Mouse (Mus musculus): Measurements from ENCODE around the gene Tjp3. TPM values are rescaled to one million over a fixed set of nuclear protein-coding genes. Genes with fewer than 3 reads are reported as not detected.

Gene Tjp3
- polyA plus RNA-seq, 1 experiment, result 0.17 TPM

GRCm38 (mm10) chr10:81306837-81307682, 15.7 kb upstream of the Tjp3 start:
- H3K27ac ChIP-seq (ENCODE audit: insufficient read depth, low read length), result peak overlapping the region; percentile 68
- peaks cover 17% of the 10 kb centered on the region for H3K4me1 ChIP-seq (ENCODE audit: control insufficient read depth, insufficient read depth, low read length)
- H3K4me3 ChIP-seq (ENCODE audit: insufficient read depth, low read length), result no peak overlapping the region
- TF ChIP-seq CTCF (IDR thresholded peaks at IDR 0.05; ENCODE audit: extremely low read depth, insufficient read depth, low read length), result no peak
- TF ChIP-seq POLR2A (IDR thresholded peaks at IDR 0.05; ENCODE audit: extremely low read depth, insufficient read depth, low read length), result no peak

GRCm38 (mm10) chr10:81306173-81306668, 14.8 kb upstream of the Tjp3 start:
- Histone ChIP-seq H3K27ac (ENCODE audit: insufficient read depth, low read length) (peak overlapping the region; percentile 68; the same call in 1 of the 2 replicates), H3K4me3 (ENCODE audit: insufficient read depth, low read length) (no peak overlapping the region), H3K4me1 (ENCODE audit: control insufficient read depth, insufficient read depth, low read length) (peaks cover 19% of the 10 kb centered on the region)
- TF ChIP-seq POLR2A (IDR thresholded peaks at IDR 0.05; ENCODE audit: extremely low read depth, insufficient read depth, low read length) (no peak), CTCF (IDR thresholded peaks at IDR 0.05; ENCODE audit: extremely low read depth, insufficient read depth, low read length) (no peak)

- peaks cover 20% of the 10 kb centered on the region for H3K4me1 ChIP-seq (ENCODE audit: control insufficient read depth, insufficient read depth, low read length)
- TF ChIP-seq CTCF (IDR thresholded peaks at IDR 0.05; ENCODE audit: extremely low read depth, insufficient read depth, low read length) (no peak), POLR2A (IDR thresholded peaks at IDR 0.05; ENCODE audit: extremely low read depth, insufficient read depth, low read length) (no peak)
- H3K27ac ChIP-seq (ENCODE audit: insufficient read depth, low read length), result peak overlapping the region; percentile 26; the same call in 1 of the 2 replicates
These were observed 14.3 kb upstream of the Tjp3 start for GRCm38 (mm10) chr10:81305663-81306062.

GRCm38 (mm10) chr10:81304597-81305238, 13.3 kb upstream of the Tjp3 start:
- H3K27ac ChIP-seq (ENCODE audit: insufficient read depth, low read length), result peak overlapping the region; percentile 23; the same call in 1 of the 2 replicates
- H3K4me1 ChIP-seq (ENCODE audit: control insufficient read depth, insufficient read depth, low read length), result peaks cover 23% of the 10 kb centered on the region
- no peak overlapping the region for H3K4me3 ChIP-seq (ENCODE audit: insufficient read depth, low read length)
- TF ChIP-seq CTCF (IDR thresholded peaks at IDR 0.05; ENCODE audit: extremely low read depth, insufficient read depth, low read length), result peak; percentile 79
- no peak for TF ChIP-seq POLR2A (IDR thresholded peaks at IDR 0.05; ENCODE audit: extremely low read depth, insufficient read depth, low read length)

More at GRCm38 (mm10) chr10:81305663-81306062, 14.3 kb upstream of the Tjp3 start:
- no peak overlapping the region for H3K4me3 ChIP-seq (ENCODE audit: insufficient read depth, low read length)

GRCm38 (mm10) chr10:81303761-81304160, 12.4 kb upstream of the Tjp3 start:
- Histone ChIP-seq H3K4me1 (ENCODE audit: control insufficient read depth, insufficient read depth, low read length) (peaks cover 31% of the 10 kb centered on the region), H3K4me3 (ENCODE audit: insufficient read depth, low read length) (no peak overlapping the region; the same call in 1 of the 2 replicates), H3K27ac (ENCODE audit: insufficient read depth, low read length) (no peak overlapping the region; the same call in 1 of the 2 replicates)
- TF ChIP-seq POLR2A (IDR thresholded peaks at IDR 0.05; ENCODE audit: extremely low read depth, insufficient read depth, low read length), result no peak
- no peak for TF ChIP-seq CTCF (IDR thresholded peaks at IDR 0.05; ENCODE audit: extremely low read depth, insufficient read depth, low read length)

GRCm38 (mm10) chr10:81303258-81303657, 11.9 kb upstream of the Tjp3 start:
- H3K27ac ChIP-seq (ENCODE audit: insufficient read depth, low read length), result peak overlapping the region; percentile 31
- TF ChIP-seq POLR2A (IDR thresholded peaks at IDR 0.05; ENCODE audit: extremely low read depth, insufficient read depth, low read length), result no peak
- no peak for TF ChIP-seq CTCF (IDR thresholded peaks at IDR 0.05; ENCODE audit: extremely low read depth, insufficient read depth, low read length)
- H3K4me1 ChIP-seq (ENCODE audit: control insufficient read depth, insufficient read depth, low read length), result peaks cover 33% of the 10 kb centered on the region
- peak overlapping the region; percentile 19 for H3K4me3 ChIP-seq (ENCODE audit: insufficient read depth, low read length)

- no peak for TF ChIP-seq CTCF (IDR thresholded peaks at IDR 0.05; ENCODE audit: extremely low read depth, insufficient read depth, low read length)
- TF ChIP-seq POLR2A (IDR thresholded peaks at IDR 0.05; ENCODE audit: extremely low read depth, insufficient read depth, low read length), result peak; percentile 10; the same call in 1 of the 2 replicates
- Histone ChIP-seq H3K4me1 (ENCODE audit: control insufficient read depth, insufficient read depth, low read length) (peaks cover 33% of the 10 kb centered on the region), H3K27ac (ENCODE audit: insufficient read depth, low read length) (peak overlapping the region; percentile 31), H3K4me3 (ENCODE audit: insufficient read depth, low read length) (peak overlapping the region; percentile 19)
These were observed 11.4 kb upstream of the Tjp3 start for GRCm38 (mm10) chr10:81302781-81303218.

GRCm38 (mm10) chr10:81302288-81302687, 10.9 kb upstream of the Tjp3 start:
- Histone ChIP-seq H3K4me3 (ENCODE audit: insufficient read depth, low read length) (peak overlapping the region; percentile 19), H3K27ac (ENCODE audit: insufficient read depth, low read length) (peak overlapping the region; percentile 31), H3K4me1 (ENCODE audit: control insufficient read depth, insufficient read depth, low read length) (peaks cover 34% of the 10 kb centered on the region)
- TF ChIP-seq POLR2A (IDR thresholded peaks at IDR 0.05; ENCODE audit: extremely low read depth, insufficient read depth, low read length), result no peak
- no peak for TF ChIP-seq CTCF (IDR thresholded peaks at IDR 0.05; ENCODE audit: extremely low read depth, insufficient read depth, low read length)

GRCm38 (mm10) chr10:81301321-81301720, 9.9 kb upstream of the Tjp3 start:
- TF ChIP-seq POLR2A (IDR thresholded peaks at IDR 0.05; ENCODE audit: extremely low read depth, insufficient read depth, low read length) (no peak), CTCF (IDR thresholded peaks at IDR 0.05; ENCODE audit: extremely low read depth, insufficient read depth, low read length) (no peak)
- no peak overlapping the region for H3K4me3 ChIP-seq (ENCODE audit: insufficient read depth, low read length)
- H3K4me1 ChIP-seq (ENCODE audit: control insufficient read depth, insufficient read depth, low read length), result peaks cover 32% of the 10 kb centered on the region
- H3K27ac ChIP-seq (ENCODE audit: insufficient read depth, low read length), result no peak overlapping the region
